Mouse (Mus musculus) heart, embryonic 15.5 days (tissue): ENCODE results near the gene Slmap. TPM values are rescaled to one million over a fixed set of nuclear protein-coding genes. Genes with fewer than 3 reads are reported as not detected.

Source experiments
- ATAC-seq: fragments of 200-750 bp; cut with Nextera tagmentation; replicated peaks from 2 replicates; pipeline ENCODE4 v1.8.0; 2017; ENCODE audit warnings: low read depth, moderate TSS enrichment; ENCODE audit not compliant: insufficient number of reproducible peaks, insufficient read depth, low FRiP score
- H3K27ac ChIP-seq: fragments of 300-500 bp; sonication (generic); 2 replicates; pipeline ENCODE4 v1.5.1; 2015; ENCODE audit warnings: mild to moderate bottlenecking, inconsistent platforms
- H3K27me3 ChIP-seq: fragments of 300-500 bp; sonication (generic); 2 replicates; pipeline ENCODE4 v1.6.1; 2015; ENCODE audit warnings: inconsistent platforms
- H3K36me3 ChIP-seq: fragments of 300-500 bp; sonication (generic); 2 replicates; pipeline ENCODE4 v1.6.1; 2015; ENCODE audit warnings: mild to moderate bottlenecking, inconsistent platforms
- H3K4me1 ChIP-seq: fragments of 300-500 bp; sonication (generic); replicated peaks from 2 replicates; pipeline ENCODE4 v1.6.1; 2015; ENCODE audit warnings: inconsistent platforms
- H3K4me2 ChIP-seq: fragments of 300-500 bp; sonication (generic); 2 replicates; pipeline ENCODE4 v1.6.1; 2015; ENCODE audit warnings: inconsistent platforms, mild to moderate bottlenecking, moderate library complexity
- H3K4me3 ChIP-seq: fragments of 300-500 bp; sonication (generic); 2 replicates; pipeline ENCODE4 v1.5.1; 2015; ENCODE audit warnings: mild to moderate bottlenecking, inconsistent platforms
- H3K9ac ChIP-seq: fragments of 300-500 bp; sonication (generic); 2 replicates; pipeline ENCODE4 v1.6.1; 2015; ENCODE audit warnings: mild to moderate bottlenecking, inconsistent platforms
- H3K9me3 ChIP-seq: fragments of 300-500 bp; sonication (generic); replicated peaks from 2 replicates; pipeline ENCODE4 v1.6.1; 2016; ENCODE audit warnings: inconsistent platforms
- WGBS: fragments of 180-500 bp; shearing (Covaris S2); methylation state at CpG from one replicate; pipeline ENCODE4 v1.1.7; 2015; ENCODE audit warnings: mixed read lengths; 5-methylcytosine and 5-hydroxymethylcytosine counted together
- polyA plus RNA-seq: library from polyadenylated mRNA; unstranded; fragments of >200 nt; fragmentation: Nextera tagmentation; extraction: Ambion mirVana; gene quantifications from 2 replicates; pipeline ENCODE4 v1.2.1, GENCODE M21; 2015

Slmap gene
- polyA plus RNA-seq, 1 experiment from 2014 or later: 141 TPM

DNA sequence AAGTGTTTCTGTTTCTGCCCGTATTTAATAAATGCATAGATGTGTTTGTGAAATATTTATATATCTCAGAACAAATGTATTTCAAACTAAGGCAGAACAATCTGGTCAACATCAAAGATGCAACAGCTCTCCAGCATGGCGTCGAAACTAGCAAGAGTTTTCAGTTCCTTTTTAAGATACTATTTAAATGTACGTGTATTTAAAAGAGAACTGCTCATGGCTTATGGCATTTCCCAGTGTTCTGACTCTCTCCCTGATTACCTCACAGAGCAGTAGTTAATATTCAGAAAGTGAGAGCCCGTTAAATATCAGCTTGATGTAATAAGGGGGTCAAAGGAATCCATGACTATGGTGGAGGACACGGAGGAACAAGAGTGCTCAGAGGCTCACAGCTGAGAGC, 68.8 kb downstream of the Slmap start:
- no peak for ATAC-seq
- Histone ChIP-seq H3K9me3 (no peaks in the 10 kb centered on the region), H3K27me3 (no peaks in the 10 kb centered on the region), H3K4me3 (no peak overlapping the region), H3K36me3 (peaks cover 20% of the 10 kb centered on the region), H3K4me1 (peaks cover 2% of the 10 kb centered on the region; the same call in 1 of the 2 replicates), H3K27ac (no peak overlapping the region), H3K4me2 (no peak overlapping the region), H3K9ac (no peak overlapping the region)
- WGBS: 77% methylated on average over 6 of the region's 6 CpGs

DNA sequence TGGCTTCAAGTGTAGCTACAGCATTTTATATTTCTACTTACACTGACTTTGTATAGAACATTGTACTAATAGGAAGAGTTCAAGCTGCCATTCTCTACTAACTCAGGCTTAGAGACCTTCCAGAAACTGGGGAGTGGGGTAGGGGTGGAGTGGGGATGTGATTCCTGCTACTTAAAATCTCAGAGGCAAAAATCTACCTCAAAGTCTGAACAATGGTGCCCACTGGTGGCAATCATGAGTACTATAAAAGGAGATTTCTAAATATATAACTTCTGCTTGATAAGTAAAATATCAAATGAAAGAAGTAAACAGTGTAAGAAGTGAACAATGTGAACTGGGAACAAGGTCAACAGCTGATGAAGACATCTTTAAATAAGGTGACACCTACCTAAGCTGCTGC, 75.2 kb downstream of the Slmap start:
- ATAC-seq: no peak
- H3K27me3 ChIP-seq: no peaks in the 10 kb centered on the region
- H3K4me2 ChIP-seq: no peak overlapping the region
- no peak overlapping the region for H3K4me3 ChIP-seq
- H3K9ac ChIP-seq: no peak overlapping the region
- no peak overlapping the region for H3K27ac ChIP-seq
- no peaks in the 10 kb centered on the region for H3K9me3 ChIP-seq
- H3K4me1 ChIP-seq: peaks cover 4% of the 10 kb centered on the region; the same call in 1 of the 2 replicates
- peaks cover 31% of the 10 kb centered on the region for H3K36me3 ChIP-seq

- no peak overlapping the region for H3K27ac ChIP-seq
- WGBS: 53% methylated on average over 16 of the region's 16 CpGs
- peaks cover 5% of the 10 kb centered on the region; the same call in 1 of the 2 replicates for H3K36me3 ChIP-seq
- H3K4me1 ChIP-seq: peaks cover 12% of the 10 kb centered on the region
- H3K4me3 ChIP-seq: no peak overlapping the region
- no peak overlapping the region for H3K4me2 ChIP-seq
- no peaks in the 10 kb centered on the region for H3K9me3 ChIP-seq
- ATAC-seq: no peak
- no peak overlapping the region for H3K9ac ChIP-seq
- H3K27me3 ChIP-seq: no peaks in the 10 kb centered on the region
Observed at GRCm38 (mm10) chr14:26454851-26455250, 79.9 kb downstream of the Slmap start.

DNA sequence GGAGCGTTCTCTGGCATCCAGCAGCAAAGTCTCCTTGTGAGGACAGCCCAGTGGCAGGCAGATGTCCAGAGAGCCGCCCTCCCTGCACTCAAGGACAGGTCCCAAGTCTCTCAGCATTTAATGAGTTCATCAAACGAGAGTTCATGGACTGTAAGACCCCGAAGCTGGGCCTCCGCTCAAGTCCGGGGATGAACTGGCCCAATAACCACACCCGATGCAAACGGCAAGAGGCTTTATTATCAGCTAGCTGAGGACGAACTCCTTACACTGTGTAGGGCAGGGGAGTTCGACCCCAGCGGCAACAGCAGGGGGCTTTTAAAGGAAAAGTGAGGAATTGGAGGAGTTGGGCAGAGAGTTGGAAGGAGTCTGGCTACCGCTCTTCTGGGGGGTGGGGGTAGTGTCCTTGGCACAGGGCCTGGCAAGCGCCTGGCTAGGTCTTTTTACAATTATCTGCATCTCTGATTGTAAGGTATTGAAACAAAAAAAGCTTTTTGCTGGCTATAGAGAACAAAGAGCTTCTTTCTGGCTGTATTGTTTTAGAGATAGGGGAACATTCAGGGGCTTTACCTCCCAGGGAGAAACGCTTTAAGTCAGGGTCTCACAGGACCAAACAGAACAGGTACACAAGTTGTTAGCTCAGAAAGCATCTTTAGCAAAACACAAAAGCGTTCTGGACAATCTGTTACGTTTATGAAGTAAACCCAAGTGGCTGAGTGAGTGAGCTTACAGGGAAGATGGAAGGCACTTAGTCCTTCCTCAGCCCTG, 84.5 kb downstream of the Slmap start:
- H3K4me2 ChIP-seq: peak overlapping the region; percentile 59
- ATAC-seq: no peak

DNA sequence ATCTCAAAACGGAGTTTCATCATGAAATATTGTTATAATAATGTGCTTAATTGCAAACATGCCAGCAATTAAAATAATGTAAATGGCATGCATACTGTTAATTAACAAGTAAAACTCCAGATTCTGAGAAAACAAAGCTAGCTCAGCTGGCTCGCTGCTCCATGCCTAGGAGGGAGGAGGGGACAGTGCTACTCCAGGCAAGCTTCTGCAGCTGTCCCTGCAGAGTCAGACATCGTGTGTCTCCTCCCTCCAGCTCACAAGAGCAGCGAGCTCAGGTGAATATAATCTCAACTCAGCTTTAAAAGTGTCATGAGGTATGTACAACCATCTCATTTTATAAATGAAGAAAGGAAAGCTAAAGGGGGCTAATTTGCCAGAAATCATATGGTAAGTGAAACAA, 86.2 kb downstream of the Slmap start:
- H3K27ac ChIP-seq: peak overlapping the region; percentile 22
- H3K27me3 ChIP-seq: no peaks in the 10 kb centered on the region
- peaks cover 3% of the 10 kb centered on the region; the same call in 1 of the 2 replicates for H3K36me3 ChIP-seq
- H3K9me3 ChIP-seq: no peaks in the 10 kb centered on the region
- H3K9ac ChIP-seq: no peak overlapping the region
- no peak overlapping the region for H3K4me3 ChIP-seq
- WGBS: 44% methylated on average over 4 of the region's 4 CpGs
- H3K4me2 ChIP-seq: peak overlapping the region; percentile 21; the same call in 1 of the 2 replicates
- no peak for ATAC-seq
- H3K4me1 ChIP-seq: peaks cover 18% of the 10 kb centered on the region

More for the DNA sequence above, 84.5 kb downstream of the Slmap start:
- Histone ChIP-seq H3K4me3 (peak overlapping the region; percentile 33), H3K9ac (peak overlapping the region; percentile 42; the same call in 1 of the 2 replicates), H3K27me3 (no peaks in the 10 kb centered on the region), H3K36me3 (peaks cover 3% of the 10 kb centered on the region; the same call in 1 of the 2 replicates), H3K9me3 (no peaks in the 10 kb centered on the region), H3K4me1 (peaks cover 22% of the 10 kb centered on the region), H3K27ac (peak overlapping the region; percentile 72)
- 30% methylated on average over 16 of the region's 16 CpGs for WGBS

DNA sequence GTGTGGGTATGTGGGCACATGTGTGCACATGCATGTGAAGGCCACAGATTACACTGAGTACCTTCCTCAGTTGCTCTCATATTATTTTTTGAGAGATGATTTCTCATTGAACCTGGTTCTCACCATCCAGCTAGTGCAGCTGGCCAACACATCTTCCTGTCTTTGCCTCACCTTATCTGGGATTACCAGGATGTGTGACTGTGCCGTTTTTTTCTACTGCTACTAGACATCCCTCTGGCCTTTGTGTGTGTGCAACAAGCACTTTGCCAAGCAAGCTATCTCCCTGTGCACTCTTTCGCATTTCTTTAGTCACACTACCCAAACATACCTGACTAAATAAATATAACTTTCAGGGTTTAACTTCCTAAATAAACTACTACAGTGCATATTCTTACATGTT, 87.5 kb downstream of the Slmap start:
- no peak for ATAC-seq
- Histone ChIP-seq H3K27ac (no peak overlapping the region), H3K4me1 (peaks cover 21% of the 10 kb centered on the region), H3K4me2 (no peak overlapping the region), H3K9ac (no peak overlapping the region), H3K4me3 (no peak overlapping the region), H3K27me3 (no peaks in the 10 kb centered on the region), H3K36me3 (no peaks in the 10 kb centered on the region), H3K9me3 (no peaks in the 10 kb centered on the region)
- WGBS: 47% methylated on average over 2 of the region's 2 CpGs

DNA sequence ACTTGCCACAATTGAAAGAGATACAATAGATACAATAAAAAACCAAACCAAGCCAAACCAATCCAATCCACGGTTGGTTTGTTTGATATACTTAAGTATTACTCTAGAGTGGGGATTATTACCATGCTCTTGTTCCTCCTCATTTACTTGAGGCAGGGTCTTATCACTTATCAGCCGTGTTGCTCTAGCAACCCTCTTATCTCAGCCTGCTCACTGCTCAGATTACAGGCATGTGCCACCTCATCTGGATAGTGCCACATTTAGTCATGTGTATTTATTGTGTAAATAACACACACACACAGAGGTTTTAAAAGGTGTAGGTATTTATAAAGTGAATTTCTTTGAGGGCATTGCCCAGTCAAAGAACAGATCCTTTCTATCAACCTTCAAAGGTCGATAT, 88.2 kb downstream of the Slmap start:
- H3K27ac ChIP-seq: no peak overlapping the region
- no peaks in the 10 kb centered on the region for H3K9me3 ChIP-seq
- H3K36me3 ChIP-seq: no peaks in the 10 kb centered on the region
- peaks cover 21% of the 10 kb centered on the region for H3K4me1 ChIP-seq
- 53% methylated on average over 3 of the region's 3 CpGs for WGBS
- no peak overlapping the region for H3K9ac ChIP-seq
- H3K4me2 ChIP-seq: no peak overlapping the region
- no peak for ATAC-seq
- no peaks in the 10 kb centered on the region for H3K27me3 ChIP-seq
- H3K4me3 ChIP-seq: no peak overlapping the region

- Histone ChIP-seq H3K27ac (peak overlapping the region; percentile 92), H3K4me2 (peak overlapping the region; percentile 51), H3K27me3 (no peaks in the 10 kb centered on the region), H3K36me3 (peaks cover 5% of the 10 kb centered on the region), H3K4me1 (peaks cover 20% of the 10 kb centered on the region), H3K4me3 (peak overlapping the region; percentile 45), H3K9me3 (no peaks in the 10 kb centered on the region), H3K9ac (peak overlapping the region; percentile 50)
- 38% methylated on average over 6 of the region's 6 CpGs for WGBS
- no peak for ATAC-seq
Observed at GRCm38 (mm10) chr14:26442534-26442933, 92.2 kb downstream of the Slmap start.

- Histone ChIP-seq H3K9me3 (no peaks in the 10 kb centered on the region), H3K4me3 (peak overlapping the region; percentile 46), H3K9ac (peak overlapping the region; percentile 49), H3K4me1 (peaks cover 21% of the 10 kb centered on the region), H3K36me3 (peaks cover 12% of the 10 kb centered on the region), H3K27me3 (no peaks in the 10 kb centered on the region), H3K27ac (peak overlapping the region; percentile 88), H3K4me2 (peak overlapping the region; percentile 57)
- ATAC-seq: peak; percentile 86
- 51% methylated on average over 2 of the region's 2 CpGs for WGBS
Observed at GRCm38 (mm10) chr14:26441041-26441812, 93.5 kb downstream of the Slmap start.

- no peak for ATAC-seq
Observed at GRCm38 (mm10) chr14:26439996-26440395, 94.7 kb downstream of the Slmap start.

DNA sequence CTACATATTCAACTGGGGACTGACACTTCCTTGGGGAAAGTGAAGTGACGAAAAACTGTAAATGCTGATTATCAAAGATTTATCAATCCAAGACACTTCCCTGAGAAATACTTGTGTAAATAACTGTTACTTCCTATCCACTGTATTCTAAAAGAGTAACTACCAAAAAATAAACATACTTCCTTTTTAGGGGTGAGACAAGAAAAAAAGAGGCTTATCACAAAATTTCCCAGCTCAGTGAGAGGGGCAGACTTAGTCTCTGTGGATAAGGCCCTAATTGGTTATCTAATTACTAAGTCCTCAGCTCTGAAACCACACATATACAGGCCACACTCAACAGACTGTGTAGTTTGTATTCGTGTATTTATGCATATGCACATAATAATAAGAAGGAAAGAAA, 97.0 kb downstream of the Slmap start:
- Histone ChIP-seq H3K27ac (peak overlapping the region; percentile 21; the same call in 1 of the 2 replicates), H3K36me3 (peaks cover 22% of the 10 kb centered on the region), H3K4me1 (peaks cover 18% of the 10 kb centered on the region), H3K4me2 (no peak overlapping the region), H3K4me3 (no peak overlapping the region), H3K9me3 (no peaks in the 10 kb centered on the region), H3K27me3 (no peaks in the 10 kb centered on the region), H3K9ac (no peak overlapping the region)
- 71% methylated on average over 2 of the region's 2 CpGs for WGBS
- ATAC-seq: no peak

More at GRCm38 (mm10) chr14:26439996-26440395, 94.7 kb downstream of the Slmap start:
- Histone ChIP-seq H3K36me3 (peaks cover 18% of the 10 kb centered on the region), H3K27ac (peak overlapping the region; percentile 43; the same call in 1 of the 2 replicates), H3K4me1 (peaks cover 21% of the 10 kb centered on the region), H3K4me3 (0 out of 2 replicates have a peak overlapping the region, but pooled peaks have one; percentile 13), H3K27me3 (no peaks in the 10 kb centered on the region), H3K9ac (no peak overlapping the region), H3K4me2 (peak overlapping the region; percentile 51), H3K9me3 (no peaks in the 10 kb centered on the region)
